Mouse (Mus musculus): ENCODE data around the gene BC024978. TPM values are rescaled to one million over a fixed set of nuclear protein-coding genes. Genes with fewer than 3 reads are reported as not detected.

BC024978 gene
- total and polyA plus RNA-seq, 3 experiments, result 1.6 to 9.4 (median 1.7) TPM

GRCm38 (mm10) chr7:27249146-27249545, 53.6 kb downstream of the BC024978 start:
- Histone ChIP-seq H3K4me1 (ENCODE audit: control insufficient read depth in 1 of 2, insufficient read depth in 2 of 2) (no peaks in the 10 kb centered on the region), H3K27me3 (replicated peaks) (no peaks in the 10 kb centered on the region), H3K27ac (ENCODE audit: insufficient read depth, low read depth) (no peak overlapping the region), H3K36me3 (replicated peaks in 1 of 2; ENCODE audit: control insufficient read depth in 1 of 2, insufficient read depth in 1 of 2, low read length in 1 of 2) (peaks cover 44 to 71% of the 10 kb centered on the region in 2 experiments), H3K9me3 (replicated peaks; ENCODE audit: low read length) (peaks cover 1% of the 10 kb centered on the region), H3K9ac (ENCODE audit: insufficient read depth, low read depth) (no peak overlapping the region), H3K79me2 (replicated peaks; ENCODE audit: control insufficient read depth, extremely low read depth, insufficient read depth, poor library complexity, severe bottlenecking) (no peaks in the 10 kb centered on the region), H3K4me3 (replicated peaks in 1 of 3; ENCODE audit: low read depth in 2 of 3, low read length in 2 of 3, poor library complexity in 1 of 3) (no peak overlapping the region), H3K4me2 (ENCODE audit: insufficient read depth, low read depth, poor library complexity, severe bottlenecking) (no peak overlapping the region)
- DNase-seq (ENCODE audit: extremely low read depth), result no peak
- dilution Hi-C loops (cut with MboI; ENCODE audit: extremely low pct_ligation_motif_present, extremely low pct_unique_long_range_greater_than_20kb, low sequenced_read_pairs) (no loop called here), in situ Hi-C loops (cut with MboI; ENCODE audit: low pct_ligation_motif_present, low pct_unique_long_range_greater_than_20kb, low sequenced_read_pairs) (no loop called here)
- no peak for TF ChIP-seq ZKSCAN1 (IDR thresholded peaks at IDR 0.05; ENCODE audit: borderline replicate concordance, low read depth, low read length)
- no peak for TF ChIP-seq KAT2A (IDR thresholded peaks at IDR 0.05; ENCODE audit: insufficient replicate concordance, low read length)
- TF ChIP-seq CTCF (conservative IDR thresholded peaks at IDR 0.05 in 1 of 2, IDR thresholded peaks at IDR 0.05 in 1 of 2; ENCODE audit: low read depth in 2 of 2, low read length in 2 of 2), result peak in 1 of 2 experiments; percentile 66; a peak in 2 of 4 replicates
- TF ChIP-seq SMC3 (IDR thresholded peaks at IDR 0.05; ENCODE audit: low read depth, low read length), result peak; percentile 29; the same call in 1 of the 2 replicates
- TF ChIP-seq RAD21 (IDR thresholded peaks at IDR 0.05; ENCODE audit: low read depth, low read length), result peak; percentile 32
- no peak for TF ChIP-seq GABPA (IDR thresholded peaks at IDR 0.05; ENCODE audit: insufficient replicate concordance, low read depth, low read length)

DNA sequence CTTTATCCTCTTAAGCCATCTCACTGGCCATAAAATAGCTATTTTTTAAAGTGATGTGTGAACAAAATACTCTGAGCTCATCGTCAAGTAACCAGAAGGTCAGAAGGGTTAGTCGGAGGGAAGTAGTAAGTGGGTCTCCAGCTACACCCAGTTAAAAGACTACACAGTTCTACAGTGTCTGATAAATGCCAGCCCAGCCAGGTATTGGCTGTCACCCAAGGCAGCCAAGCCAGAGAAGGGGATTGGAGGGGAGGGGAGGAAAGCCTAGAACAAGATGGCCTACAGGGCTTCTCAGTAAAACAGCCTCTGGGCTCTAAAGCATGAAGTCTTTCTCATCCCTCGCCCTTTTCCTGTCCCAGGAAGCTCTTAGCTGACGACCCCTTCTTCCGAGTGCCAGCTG, 54.3 kb downstream of the BC024978 start:
- H3K27ac ChIP-seq (ENCODE audit: insufficient read depth, low read depth), result no peak overlapping the region
- dilution Hi-C loops (cut with MboI; ENCODE audit: extremely low pct_ligation_motif_present, extremely low pct_unique_long_range_greater_than_20kb, low sequenced_read_pairs) (no loop called here), in situ Hi-C loops (cut with MboI; ENCODE audit: low pct_ligation_motif_present, low pct_unique_long_range_greater_than_20kb, low sequenced_read_pairs) (no loop called here)
- TF ChIP-seq MEF2A (IDR thresholded peaks at IDR 0.05; ENCODE audit: borderline replicate concordance, low read depth, low read length), result no peak
- H3K4me2 ChIP-seq (ENCODE audit: insufficient read depth, low read depth, poor library complexity, severe bottlenecking), result no peak overlapping the region
- H3K4me3 ChIP-seq (replicated peaks in 1 of 3; ENCODE audit: low read depth in 2 of 3, low read length in 2 of 3, poor library complexity in 1 of 3), result no peak overlapping the region
- peaks cover 6% of the 10 kb centered on the region for H3K9me3 ChIP-seq (replicated peaks; ENCODE audit: low read length)
- H3K27me3 ChIP-seq (replicated peaks), result no peaks in the 10 kb centered on the region
- H3K79me2 ChIP-seq (replicated peaks; ENCODE audit: control insufficient read depth, extremely low read depth, insufficient read depth, poor library complexity, severe bottlenecking), result no peaks in the 10 kb centered on the region
- H3K9ac ChIP-seq (ENCODE audit: insufficient read depth, low read depth), result no peak overlapping the region
- no peak for DNase-seq (ENCODE audit: extremely low read depth)
- no peaks in the 10 kb centered on the region for H3K4me1 ChIP-seq (ENCODE audit: control insufficient read depth in 1 of 2, insufficient read depth in 2 of 2)
- H3K36me3 ChIP-seq (replicated peaks in 1 of 2; ENCODE audit: control insufficient read depth in 1 of 2, insufficient read depth in 1 of 2, low read length in 1 of 2), result peaks cover 45 to 73% of the 10 kb centered on the region in 2 experiments

DNA sequence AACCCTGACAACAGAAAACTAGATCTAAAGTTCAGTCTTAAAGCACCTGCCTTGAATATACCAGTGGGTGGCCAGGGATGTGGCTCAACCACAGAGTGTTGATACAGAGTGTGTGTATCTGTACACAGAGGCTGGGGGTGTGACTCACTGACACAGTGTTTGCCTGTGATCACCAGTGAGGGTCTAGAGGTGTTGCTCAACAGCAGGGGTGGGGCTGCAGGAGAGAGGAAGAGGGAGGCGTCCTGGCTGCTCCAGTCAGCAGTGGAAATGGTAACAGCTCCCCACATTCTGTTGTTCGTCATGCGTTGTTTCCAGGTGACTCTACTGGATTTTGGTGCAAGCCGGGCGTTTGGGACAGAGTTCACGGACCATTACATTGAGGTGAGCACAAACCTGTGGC, 56.4 kb downstream of the BC024978 start:
- Histone ChIP-seq H3K79me2 (replicated peaks; ENCODE audit: control insufficient read depth, extremely low read depth, insufficient read depth, poor library complexity, severe bottlenecking) (no peaks in the 10 kb centered on the region), H3K4me3 (replicated peaks in 1 of 3; ENCODE audit: low read depth in 2 of 3, low read length in 2 of 3, poor library complexity in 1 of 3) (no peak overlapping the region), H3K4me2 (ENCODE audit: insufficient read depth, low read depth, poor library complexity, severe bottlenecking) (no peak overlapping the region), H3K9me3 (replicated peaks; ENCODE audit: low read length) (peaks cover 6% of the 10 kb centered on the region), H3K36me3 (replicated peaks in 1 of 2; ENCODE audit: control insufficient read depth in 1 of 2, insufficient read depth in 1 of 2, low read length in 1 of 2) (peaks cover 28 to 74% of the 10 kb centered on the region in 2 experiments), H3K9ac (ENCODE audit: insufficient read depth, low read depth) (no peak overlapping the region), H3K27ac (ENCODE audit: insufficient read depth, low read depth) (no peak overlapping the region), H3K27me3 (replicated peaks) (no peaks in the 10 kb centered on the region), H3K4me1 (ENCODE audit: control insufficient read depth in 1 of 2, insufficient read depth in 2 of 2) (peaks cover 0 to 5% of the 10 kb centered on the region in 2 experiments; a peak in 1 of 4 replicates)
- dilution Hi-C loops (cut with MboI; ENCODE audit: extremely low pct_ligation_motif_present, extremely low pct_unique_long_range_greater_than_20kb, low sequenced_read_pairs), result no loop called here
- DNase-seq (ENCODE audit: extremely low read depth), result no peak
- in situ Hi-C loops (cut with MboI; ENCODE audit: low pct_ligation_motif_present, low pct_unique_long_range_greater_than_20kb, low sequenced_read_pairs), result no loop called here
- TF ChIP-seq ZKSCAN1 (IDR thresholded peaks at IDR 0.05; ENCODE audit: borderline replicate concordance, low read depth, low read length) (no peak), RAD21 (IDR thresholded peaks at IDR 0.05; ENCODE audit: low read depth, low read length) (no peak), ZC3H11A (IDR thresholded peaks at IDR 0.05; ENCODE audit: low read depth, low read length) (no peak), CHD2 (IDR thresholded peaks at IDR 0.05; ENCODE audit: low read length) (no peak), CHD1 (IDR thresholded peaks at IDR 0.05; ENCODE audit: low read depth, low read length) (no peak), SIN3A (IDR thresholded peaks at IDR 0.05; ENCODE audit: low read length) (no peak), HCFC1 (IDR thresholded peaks at IDR 0.05; ENCODE audit: low read depth, low read length) (no peak), MAZ (IDR thresholded peaks at IDR 0.05; ENCODE audit: low read depth, low read length) (no peak), MYC (IDR thresholded peaks at IDR 0.05; ENCODE audit: low read depth, low read length) (no peak), GABPA (IDR thresholded peaks at IDR 0.05; ENCODE audit: insufficient replicate concordance, low read depth, low read length) (no peak), RCOR1 (conservative IDR thresholded peaks at IDR 0.05; ENCODE audit: low read depth, low read length) (no peak)

Measured in CH12.LX (cell line).